Mouse (Mus musculus): ENCODE results near the gene Hs6st1. TPM values are rescaled to one million over a fixed set of nuclear protein-coding genes. Genes with fewer than 3 reads are reported as not detected.

Gene Hs6st1
- total RNA-seq, 2 experiments from 2014 or later: 56.2 to 62.9 TPM

GRCm38 (mm10) chr1:36064861-36065760 is 3.1 kb upstream of the Hs6st1 start:
- DNase-seq: peak; percentile 95

GRCm38 (mm10) chr1:36065761-36066150 is 2.4 kb upstream of the Hs6st1 start:
- DNase-seq: no peak

- peak; percentile 62 for DNase-seq
Observed at GRCm38 (mm10) chr1:36066216-36066980, 1.8 kb upstream of the Hs6st1 start.

- DNase-seq: peak; percentile 12
Observed at GRCm38 (mm10) chr1:36067201-36067600, 999 bp upstream of the Hs6st1 start.

- DNase-seq: no peak
Observed at GRCm38 (mm10) chr1:36067611-36068010, 589 bp upstream of the Hs6st1 start.

- peak; percentile 44 for DNase-seq
Observed at GRCm38 (mm10) chr1:36068531-36069120, 426 bp downstream of the Hs6st1 start.

- peak; percentile 18 for DNase-seq
Observed at GRCm38 (mm10) chr1:36069291-36069771, 1.1 kb downstream of the Hs6st1 start.

GRCm38 (mm10) chr1:36070190-36070589 is 2.0 kb downstream of the Hs6st1 start:
- peak; percentile 23 for DNase-seq

GRCm38 (mm10) chr1:36070740-36071139 is 2.5 kb downstream of the Hs6st1 start:
- DNase-seq: no peak

GRCm38 (mm10) chr1:36071176-36071575 is 3.0 kb downstream of the Hs6st1 start:
- no peak for DNase-seq

- no peak for DNase-seq
Observed at GRCm38 (mm10) chr1:36071611-36072010, 3.4 kb downstream of the Hs6st1 start.

- peak; percentile 73 for DNase-seq
Observed at GRCm38 (mm10) chr1:36072588-36073556, 4.7 kb downstream of the Hs6st1 start.

GRCm38 (mm10) chr1:36073566-36073965 is 5.4 kb downstream of the Hs6st1 start:
- DNase-seq: no peak

- DNase-seq: no peak
Observed at GRCm38 (mm10) chr1:36074197-36074596, 6.0 kb downstream of the Hs6st1 start.

- no peak for DNase-seq
Observed at GRCm38 (mm10) chr1:36074968-36075367, 6.8 kb downstream of the Hs6st1 start.

GRCm38 (mm10) chr1:36075652-36076051 is 7.5 kb downstream of the Hs6st1 start:
- no peak for DNase-seq

- DNase-seq: no peak
Observed at GRCm38 (mm10) chr1:36077084-36077483, 8.9 kb downstream of the Hs6st1 start.

GRCm38 (mm10) chr1:36078250-36078649 is 10.1 kb downstream of the Hs6st1 start:
- no peak for DNase-seq

GRCm38 (mm10) chr1:36079679-36080078 is 11.5 kb downstream of the Hs6st1 start:
- peak; percentile 34 for DNase-seq

- no peak for DNase-seq
Observed at GRCm38 (mm10) chr1:36080974-36081373, 12.8 kb downstream of the Hs6st1 start.

GRCm38 (mm10) chr1:36082184-36082583 is 14.0 kb downstream of the Hs6st1 start:
- DNase-seq: no peak
